Mouse (Mus musculus) thymus, postnatal 4 days (tissue): ENCODE data around the gene Shroom2.
"Not testable (repeated sequence)": the region's sequence is repeated elsewhere in the genome, so short reads cannot be mapped to it uniquely, and the experiment has no call there.

ENCODE experiments used
- DNase-seq: peaks from one replicate; pipeline ENCODE4 v3.0.0; 2021

Shroom2 gene

DNA sequence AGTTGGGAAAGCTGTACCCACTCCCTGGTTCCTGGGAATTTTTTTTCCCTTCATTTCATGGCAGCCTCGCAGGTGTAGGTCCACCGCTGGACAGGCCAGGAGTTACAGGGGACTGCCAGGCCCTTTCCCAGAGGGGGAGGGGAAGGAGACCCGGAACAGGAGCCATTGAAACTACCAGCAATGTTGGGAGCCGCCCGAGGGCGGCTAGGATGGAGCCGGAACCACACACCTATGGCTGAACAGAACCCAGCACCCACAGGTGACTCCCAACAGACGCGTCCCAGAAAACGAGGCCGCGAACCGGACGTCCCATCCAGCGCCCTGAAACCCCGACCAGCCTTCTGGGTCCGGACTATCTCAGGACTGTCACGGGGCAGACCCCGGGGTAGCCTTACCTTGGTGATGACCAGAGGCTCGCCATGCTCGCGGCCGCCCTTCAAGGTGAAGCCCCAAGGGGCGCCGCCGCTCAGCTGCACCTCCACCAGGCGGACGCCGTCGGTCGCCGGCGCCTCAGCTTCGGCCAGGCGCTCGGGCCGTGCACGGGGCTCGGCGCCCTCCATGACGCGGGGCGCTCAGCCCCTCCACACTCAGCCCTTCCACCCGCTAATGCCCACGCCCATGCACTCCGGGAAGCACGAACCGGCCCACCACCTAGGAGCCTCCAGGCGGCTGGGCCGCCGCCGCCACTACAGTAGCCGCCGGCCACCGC, at the start of gene Shroom2:
Gene Shroom2 (minus strand): TSS at position 575 of the 709 bp plus-strand sequence.
- no peak for DNase-seq

DNA sequence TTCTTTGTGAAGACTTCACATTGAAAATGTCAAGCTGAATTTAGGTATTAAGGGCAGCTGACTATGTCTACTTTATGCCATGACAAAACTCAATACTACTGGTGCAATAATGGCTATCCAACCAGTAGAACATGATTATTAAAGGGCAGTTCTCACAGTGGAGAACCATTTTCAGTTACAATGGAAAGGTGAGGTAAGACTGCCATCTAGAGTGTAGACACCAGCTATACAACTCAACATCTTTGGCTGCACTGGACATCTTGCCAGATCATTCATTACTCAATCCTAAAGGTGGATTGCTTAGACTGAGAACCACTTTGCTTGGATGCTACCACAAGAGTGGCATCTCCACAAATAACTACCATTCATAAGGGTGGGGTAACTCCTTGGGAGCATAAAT, 49.7 kb upstream of the Shroom2 start:
- DNase-seq, result no peak

DNA sequence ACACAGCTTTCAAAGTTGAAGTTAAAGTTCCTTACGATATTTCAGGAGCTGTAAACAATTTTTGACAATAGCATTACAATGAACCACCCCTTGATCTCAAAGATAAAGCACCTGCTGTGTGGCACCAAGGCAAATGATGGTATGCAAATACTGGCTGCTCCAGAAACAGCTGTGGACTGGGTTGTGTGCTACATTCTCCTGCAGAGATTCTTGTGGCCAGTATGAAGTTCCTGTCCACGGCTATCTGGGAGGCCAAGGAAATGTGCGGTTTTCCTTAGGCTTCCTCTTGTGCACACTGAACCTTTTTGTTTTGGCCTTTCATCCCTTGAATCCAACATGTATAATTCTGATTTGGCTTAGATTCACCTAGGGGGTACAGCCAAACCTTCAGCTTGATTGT, 44.1 kb upstream of the Shroom2 start:
- no peak for DNase-seq

DNA sequence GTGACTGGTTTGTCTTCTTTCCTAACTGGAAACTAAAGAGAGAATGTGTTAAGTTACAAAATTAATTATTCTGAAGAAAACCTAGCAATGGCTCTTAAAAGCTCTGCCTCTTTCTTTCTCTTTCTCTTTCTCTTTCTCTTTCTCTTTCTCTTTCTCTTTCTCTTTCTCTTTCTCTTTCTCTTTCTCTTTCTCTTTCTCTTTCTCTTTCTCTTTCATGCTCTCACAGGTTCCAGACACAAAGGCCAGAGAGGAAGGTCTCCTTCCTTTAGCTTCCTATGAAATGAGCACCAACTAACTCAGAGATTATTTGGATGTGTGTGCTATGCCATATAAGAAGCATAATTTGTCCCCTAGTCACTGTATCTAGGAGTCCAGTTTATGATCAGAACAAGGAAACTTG, 36.1 kb upstream of the Shroom2 start:
- DNase-seq, result no peak

DNA sequence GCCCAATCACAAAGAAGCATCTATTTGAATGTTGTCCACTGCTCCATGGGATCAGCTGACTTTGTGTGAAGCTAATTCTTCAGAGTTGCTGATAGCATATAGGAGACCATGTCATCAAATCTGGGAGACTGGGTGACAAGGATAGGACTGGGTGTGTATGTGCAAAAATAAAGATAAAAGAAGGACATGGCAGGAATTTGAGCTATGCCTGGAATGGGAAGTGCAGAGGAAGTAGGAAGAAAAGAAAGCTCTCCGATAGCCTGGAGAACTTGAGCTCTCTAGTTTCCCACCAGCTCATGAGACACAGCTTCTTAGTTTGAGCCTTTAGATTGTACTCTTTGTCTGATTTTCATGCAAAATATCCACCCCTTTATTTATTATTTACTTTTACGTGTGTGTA, 19.3 kb upstream of the Shroom2 start:
- no peak for DNase-seq

DNA sequence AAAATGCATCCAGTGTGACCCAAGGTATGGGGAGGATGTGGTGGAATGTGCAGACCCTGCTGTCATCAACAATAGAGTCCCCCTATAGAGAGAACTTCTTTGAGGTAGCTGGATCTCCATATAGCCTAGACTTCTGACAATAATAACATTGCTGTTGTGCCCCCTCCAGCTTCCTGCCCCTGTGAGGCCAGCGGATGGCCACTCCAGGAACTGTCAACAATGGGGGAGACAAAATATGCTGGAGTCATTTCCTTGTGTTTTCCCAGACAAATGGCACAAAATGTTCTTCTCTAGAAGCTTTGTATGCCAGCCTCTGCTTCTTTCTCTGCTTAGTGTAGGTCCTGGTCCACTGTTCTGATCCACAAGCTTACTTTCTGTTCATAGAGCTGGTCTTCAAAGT, 18.9 kb upstream of the Shroom2 start:
- DNase-seq, result no peak

DNA sequence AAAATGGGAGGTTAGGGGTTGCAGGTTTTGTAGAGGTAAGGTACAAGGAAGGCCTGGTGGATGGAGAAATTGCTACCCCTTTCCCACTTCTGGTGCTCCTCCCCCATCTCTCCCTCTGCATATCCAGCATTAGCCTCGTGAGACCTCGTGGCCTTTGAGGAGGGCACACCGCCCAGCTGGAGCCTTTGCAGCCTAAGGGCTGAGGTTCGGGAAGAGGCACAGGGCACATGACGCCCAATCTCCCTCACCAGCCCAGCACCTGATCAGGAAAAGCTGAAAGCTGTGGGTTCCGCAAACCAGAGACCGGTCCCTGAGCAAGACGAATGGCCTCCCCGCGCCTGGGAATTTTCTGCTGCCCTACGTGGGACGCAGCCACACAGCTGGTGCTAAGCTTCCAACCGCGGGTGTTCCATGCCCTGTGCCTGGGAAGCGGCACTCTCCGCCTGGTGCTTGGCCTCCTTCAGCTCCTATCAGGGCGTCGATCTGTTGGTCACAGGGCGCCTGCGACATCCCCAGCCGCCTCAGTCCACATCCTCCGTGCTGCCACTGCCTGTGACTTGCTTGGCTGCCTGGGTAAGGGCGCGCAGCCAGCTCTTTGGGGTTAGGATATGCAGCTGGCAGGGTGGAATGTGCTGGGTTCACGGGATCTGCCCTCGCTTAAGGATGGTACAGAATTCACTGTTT, 12.6 kb upstream of the Shroom2 start, which contains the start of gene Gpr143:
Gene Gpr143 (plus strand): TSS at position 202 of the 684 bp plus-strand sequence.
- DNase-seq, result no peak

DNA sequence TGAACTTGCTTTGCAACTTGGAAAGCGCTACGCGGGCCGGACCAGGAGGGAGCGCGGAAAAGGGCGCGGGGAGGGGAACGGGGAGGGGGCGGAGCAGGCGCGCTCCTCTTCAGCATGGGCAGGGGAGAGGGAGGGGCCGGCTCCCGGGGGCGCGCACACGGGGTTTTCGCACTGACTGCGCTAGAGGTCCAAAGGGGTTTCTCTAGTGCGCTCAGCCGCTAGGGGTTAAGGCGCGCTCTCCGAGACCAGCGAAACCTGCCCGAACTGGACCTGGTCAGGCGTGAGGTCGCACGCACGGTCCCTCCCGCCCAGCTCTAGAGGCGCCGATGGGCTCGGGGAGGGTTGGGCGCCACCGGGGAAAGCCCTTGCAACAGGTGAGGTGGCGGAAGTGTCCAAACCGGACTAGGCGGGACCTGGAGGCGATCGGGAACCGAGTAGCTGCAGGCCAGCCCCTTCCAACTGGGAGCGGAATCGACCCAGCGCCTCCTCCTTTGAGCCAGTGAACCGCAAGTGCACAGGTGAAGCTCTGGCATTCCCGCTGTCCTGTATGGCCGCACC, 414 bp upstream of the Shroom2 start:
- DNase-seq, result peak; percentile 5

DNA sequence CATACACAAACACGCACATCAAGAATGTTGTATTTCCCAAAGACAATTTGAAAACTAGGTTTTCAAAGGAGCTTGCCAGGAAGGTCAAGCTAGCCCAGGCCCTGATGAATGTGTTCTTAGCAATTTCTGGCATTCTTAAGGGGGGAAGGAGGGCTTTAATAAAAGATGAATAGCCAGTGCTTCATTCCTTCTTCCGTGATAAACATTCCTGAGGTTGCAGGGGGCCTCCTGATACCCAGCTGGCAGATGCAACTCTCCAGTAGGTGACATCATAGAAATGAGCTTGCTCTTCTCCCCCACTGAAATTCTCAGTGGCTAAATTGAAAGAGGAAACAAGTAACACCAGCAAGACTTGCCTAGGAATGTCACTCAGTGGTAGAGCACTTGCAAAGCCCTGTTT, 5.1 kb downstream of the Shroom2 start:
- no peak for DNase-seq

DNA sequence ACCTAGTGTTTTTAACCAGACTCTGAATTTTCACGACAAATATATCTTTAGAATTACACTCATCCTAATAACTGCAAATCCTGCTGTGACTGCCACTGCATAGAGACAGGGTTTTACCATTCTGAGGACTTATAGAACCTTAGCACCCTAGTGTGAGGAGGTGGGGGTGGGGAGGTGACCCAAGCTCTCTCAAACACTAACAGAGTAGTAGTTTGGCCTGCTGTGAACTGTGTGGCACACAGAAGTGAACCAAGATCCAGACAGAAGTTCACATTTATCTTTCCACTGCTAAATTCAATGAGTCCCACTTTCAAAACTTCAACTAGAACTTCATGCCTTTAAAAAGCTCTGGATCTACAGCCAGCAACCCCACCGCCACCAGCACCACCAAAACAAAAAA, 6.4 kb downstream of the Shroom2 start:
- DNase-seq, result no peak

DNA sequence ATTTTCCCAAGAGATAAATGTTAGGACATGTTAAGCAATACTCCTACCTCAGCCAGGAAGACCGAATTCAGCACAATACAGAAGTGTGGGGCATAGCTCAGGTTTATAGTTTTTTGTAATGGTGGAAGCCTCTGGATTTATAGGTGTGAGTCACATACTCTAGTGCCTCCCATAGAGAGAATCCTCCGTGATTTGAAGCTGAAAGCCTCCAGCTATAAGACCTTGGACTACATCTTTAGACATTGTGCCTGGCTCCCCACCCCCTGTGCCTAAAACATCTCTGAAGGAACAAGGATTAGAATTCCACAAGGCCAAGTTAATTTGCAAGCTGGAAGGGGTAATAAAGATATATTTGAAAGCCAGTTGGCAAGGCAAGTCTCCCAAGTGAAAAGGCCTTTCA, 6.8 kb downstream of the Shroom2 start:
- no peak for DNase-seq

DNA sequence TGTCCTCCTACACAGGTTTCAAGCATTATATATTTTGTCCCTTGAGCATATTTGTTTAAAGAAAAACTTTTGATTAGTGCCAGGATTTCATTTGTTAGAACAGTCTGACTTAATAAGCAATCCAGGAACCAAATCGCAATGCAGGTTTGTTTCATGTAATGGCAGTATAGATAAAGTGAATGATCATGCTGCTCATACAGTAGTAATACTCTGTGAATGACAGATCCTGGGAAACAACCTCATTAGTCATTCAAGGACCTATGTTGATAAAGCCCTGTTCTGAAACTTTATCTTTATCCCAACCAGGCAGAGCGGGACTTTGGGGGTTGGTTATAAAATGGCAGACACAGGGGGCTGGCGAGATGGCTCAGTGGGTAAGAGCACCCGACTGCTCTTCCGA, 13.0 kb downstream of the Shroom2 start:
- DNase-seq, result no peak

DNA sequence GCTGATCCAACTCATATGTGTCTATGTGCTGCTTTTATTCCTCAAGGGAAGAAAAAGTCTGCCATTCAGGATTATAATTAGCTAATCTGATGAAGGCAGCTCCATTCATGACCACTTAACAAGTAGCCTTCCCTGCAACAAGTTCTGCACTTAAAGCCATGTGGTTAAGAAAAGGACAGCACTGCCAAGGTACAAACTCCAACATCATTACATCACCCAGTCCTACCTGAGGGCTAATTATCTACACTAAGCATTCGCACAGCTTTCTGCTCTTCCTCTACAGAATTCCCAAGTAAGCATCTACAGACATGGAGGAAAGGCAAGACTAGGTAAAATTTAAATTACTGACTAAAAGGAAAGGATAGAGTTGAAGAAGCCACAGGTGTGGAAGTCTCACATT, 13.4 kb downstream of the Shroom2 start:
- DNase-seq, result no peak

DNA sequence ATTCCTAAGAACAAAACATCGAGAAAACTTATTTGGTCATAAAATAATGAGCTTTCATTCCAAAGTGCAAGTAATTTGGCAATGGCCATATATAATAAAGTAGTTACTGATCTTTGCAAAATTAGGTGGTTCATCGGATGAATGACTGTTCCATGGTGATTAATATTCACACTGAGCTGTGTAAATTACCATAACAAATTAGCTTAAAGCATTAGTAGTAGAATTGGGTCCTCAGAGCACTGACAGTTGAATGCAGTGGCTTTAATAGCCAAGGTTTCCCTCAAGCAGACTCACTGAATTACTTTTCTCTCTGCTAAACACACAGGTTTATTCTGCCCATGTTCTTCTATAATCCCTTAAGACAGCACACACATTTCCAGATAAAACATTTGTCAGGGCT, 23.3 kb downstream of the Shroom2 start:
- DNase-seq, result no peak

DNA sequence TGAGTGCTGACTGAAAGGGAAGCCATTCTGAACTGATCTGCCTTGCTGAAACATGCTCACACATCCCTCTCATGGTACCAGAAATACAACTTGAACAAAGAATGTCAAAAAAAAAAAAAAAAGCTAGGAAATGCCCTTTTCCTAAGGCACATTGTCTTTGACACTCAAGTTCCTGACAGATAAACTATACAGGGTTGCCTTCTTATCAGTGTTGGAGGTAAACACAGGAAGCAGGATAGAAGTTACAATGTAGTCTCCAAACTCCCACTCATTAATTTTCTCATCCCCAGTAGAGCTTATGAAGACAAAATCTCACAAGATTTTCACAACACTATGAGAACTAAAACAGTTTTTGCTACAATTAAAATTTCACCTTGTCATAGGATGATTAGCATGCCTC, 25.6 kb downstream of the Shroom2 start:
- no peak for DNase-seq

DNA sequence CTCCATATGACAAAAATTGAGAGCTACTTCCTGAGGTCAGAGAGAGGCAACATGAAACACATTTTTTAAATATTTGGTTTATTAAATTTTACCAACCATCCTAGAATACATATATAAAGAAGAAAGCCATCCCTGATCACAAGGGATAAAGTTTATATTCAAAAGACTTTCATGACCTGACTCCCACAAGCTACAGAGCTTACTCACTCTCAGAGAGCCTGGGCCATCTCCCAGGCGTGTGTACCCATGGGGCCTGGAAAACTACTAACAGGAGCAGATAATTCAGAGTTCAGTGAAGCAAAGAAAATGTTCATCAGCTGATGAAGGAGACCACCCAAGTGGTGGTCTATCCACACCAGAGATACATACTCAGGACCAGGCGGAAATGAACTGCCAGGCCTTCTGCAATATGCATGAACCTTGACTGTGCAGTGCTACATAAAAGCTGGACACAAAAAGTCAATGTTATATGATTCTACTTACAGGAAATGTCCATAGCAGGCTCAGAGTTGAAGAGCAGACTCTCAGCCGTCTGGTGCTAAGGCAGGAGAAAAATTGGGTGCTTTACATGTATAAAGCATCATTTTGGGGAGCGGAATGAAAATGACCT, 30.4 kb downstream of the Shroom2 start:
- no peak for DNase-seq

DNA sequence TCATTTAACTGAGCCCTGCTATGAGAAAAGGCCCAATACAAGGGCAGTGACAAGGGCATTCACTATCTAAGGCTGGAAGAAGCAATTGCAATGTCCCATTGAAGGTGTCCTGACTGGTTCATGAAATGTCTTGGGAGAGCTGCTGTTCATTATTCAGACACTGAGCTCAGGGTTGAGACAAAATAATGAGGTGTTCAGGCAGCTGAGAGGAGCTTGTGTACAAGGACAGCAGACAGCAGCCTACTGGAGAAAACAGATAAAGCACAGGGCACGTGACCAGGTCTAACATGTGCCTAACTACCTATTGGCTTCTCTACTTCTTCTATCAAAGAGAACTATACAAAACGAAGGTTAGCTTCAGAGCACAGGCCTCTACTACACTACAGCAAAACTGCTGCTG, 31.1 kb downstream of the Shroom2 start:
- DNase-seq, result no peak

DNA sequence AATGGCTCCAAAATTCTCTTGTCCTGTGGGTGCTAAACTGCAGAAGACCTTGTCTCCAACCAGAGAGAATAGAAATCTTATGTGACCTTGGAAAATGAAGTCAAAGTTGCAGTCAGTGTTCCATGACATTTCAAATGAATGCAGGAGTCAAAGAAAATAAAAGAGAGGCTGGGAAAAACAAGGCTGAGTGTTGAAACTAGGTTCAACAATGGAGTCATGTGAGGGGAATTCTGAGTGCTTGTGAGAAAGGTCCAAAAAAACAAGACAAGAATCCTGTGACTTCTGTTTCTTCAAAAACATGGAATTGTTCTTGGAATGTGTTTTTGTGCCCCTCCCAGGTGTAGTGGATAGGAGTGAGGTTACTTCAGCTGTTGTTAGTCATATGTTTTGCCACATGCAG, 34.0 kb downstream of the Shroom2 start:
- DNase-seq, result no peak

DNA sequence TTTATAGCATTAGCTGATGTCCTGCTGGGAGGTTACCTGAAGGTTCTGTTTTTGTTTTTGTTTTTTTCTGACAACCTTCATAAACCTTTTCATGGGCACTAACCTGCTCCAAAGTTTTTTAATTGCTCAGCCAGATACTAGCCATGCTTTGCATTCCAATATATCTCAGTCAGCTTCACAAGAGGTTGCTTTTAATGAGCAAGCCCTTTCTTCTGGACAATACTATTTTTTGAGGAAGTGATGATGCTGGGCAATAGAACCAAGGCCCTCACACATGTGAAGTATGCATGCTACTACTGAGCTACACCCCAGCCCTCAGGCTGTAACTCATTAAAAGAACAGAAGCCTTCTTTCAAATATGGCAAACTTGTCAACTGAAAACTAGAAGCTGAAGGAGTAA, 52.6 kb downstream of the Shroom2 start:
- no peak for DNase-seq

DNA sequence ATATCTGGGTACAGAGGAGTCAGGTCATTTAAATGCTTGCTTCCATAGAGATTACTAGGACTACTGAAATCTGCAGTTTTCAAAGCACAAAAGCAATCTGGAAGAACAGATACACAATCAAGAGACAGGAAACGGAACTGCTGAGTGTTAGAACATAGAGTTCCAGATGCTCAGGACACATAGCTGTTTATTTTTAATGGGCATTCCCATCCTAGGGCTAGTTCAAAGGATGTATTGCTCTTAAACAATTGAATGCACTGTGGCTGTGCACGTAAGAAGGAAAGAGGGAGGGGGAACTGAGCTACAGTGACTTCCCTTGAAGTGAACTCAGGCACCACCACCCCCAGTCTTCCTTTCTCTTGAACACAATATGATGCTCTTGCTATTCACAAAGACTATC, 58.5 kb downstream of the Shroom2 start:
- not testable (repeated sequence) for DNase-seq

DNA sequence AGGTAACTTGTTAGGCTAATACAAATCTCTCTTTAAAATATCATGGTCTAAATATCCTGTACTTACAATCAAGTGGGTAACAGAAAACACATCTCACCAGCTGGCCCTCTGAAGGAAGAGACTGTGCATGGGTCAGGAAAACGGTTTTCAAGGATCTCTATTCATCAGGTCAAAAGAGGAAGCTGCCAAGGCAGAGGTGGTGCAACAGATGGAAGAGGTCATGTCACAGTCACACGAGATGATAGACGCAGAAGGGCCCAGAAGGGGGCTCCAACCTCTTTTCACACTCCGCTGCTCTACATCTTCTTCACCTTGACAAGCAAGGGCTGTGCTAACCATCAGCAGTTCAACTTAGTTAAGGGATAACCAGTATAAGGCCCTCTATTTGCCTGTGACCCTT, 60.9 kb downstream of the Shroom2 start:
- DNase-seq, result no peak

DNA sequence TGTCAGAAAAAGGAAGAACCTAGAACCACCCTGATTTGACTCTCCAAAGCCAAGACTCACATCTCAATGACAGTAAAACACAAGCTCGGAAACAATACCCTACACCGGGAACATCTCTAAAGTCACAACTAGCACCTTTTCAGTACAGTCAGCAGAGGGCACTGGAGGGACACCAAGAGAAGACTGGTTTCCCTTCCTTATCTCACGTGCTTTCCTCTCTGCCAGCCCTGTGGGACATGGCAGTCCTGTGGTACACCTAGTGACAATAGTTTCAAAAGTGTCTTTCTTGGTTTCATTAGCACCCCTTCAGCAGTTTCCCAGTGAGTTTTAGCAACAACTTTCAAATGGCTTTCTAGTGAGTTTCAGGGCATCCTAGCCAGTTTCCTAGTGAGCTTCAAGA, 63.9 kb downstream of the Shroom2 start:
- DNase-seq, result peak; percentile 6

DNA sequence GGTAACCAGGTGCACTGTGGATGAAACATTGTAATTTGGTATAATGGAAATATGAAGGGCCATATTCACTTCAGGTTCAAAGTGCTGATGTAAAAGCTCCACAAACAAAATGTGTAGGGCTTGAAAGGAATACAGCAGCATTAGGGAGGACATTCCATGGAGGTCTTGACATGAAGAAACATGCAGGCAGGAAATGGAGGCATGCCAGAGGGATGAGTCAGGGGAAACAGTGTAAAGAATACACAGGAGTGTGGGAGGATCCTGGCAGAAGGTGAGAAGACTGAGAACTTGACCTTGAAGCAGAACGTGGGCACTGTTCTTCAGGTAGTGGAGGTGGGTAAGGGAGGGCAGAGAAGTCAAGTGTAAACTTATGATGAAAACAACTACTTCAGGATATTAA, 65.6 kb downstream of the Shroom2 start:
- no peak for DNase-seq

DNA sequence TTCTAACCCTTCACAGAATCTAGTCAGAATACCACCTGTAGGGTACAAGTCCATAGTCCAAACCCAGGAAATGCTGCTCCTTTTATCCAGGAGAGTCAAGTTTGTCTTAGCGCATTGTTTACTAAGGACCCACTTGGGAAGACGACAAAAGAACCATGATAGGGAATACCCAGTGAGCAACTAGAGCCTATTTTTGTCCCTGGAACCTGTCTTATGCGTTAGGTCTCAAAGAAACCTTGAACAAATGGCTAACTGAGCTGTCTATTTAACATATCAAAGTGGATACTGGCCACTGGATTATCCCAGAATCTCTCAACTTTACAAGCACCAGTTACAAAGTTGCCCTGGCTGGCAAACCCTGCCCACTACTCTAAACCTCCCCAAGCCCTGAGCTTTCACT, 67.6 kb downstream of the Shroom2 start:
- DNase-seq, result no peak
